Mouse (Mus musculus): ENCODE results near the gene Acvr1. TPM values are rescaled to one million over a fixed set of nuclear protein-coding genes. Genes with fewer than 3 reads are reported as not detected.

Acvr1 gene
- polyA plus RNA-seq, 1 experiment from 2014 or later: 5.1 TPM

GRCm38 (mm10) chr2:58495271-58495670, 71.7 kb downstream of the Acvr1 start:
- 88% methylated on average over 3 of the region's 3 CpGs for WGBS
- Histone ChIP-seq H3K27ac (ENCODE audit: low read depth, low read length) (no peak overlapping the region), H3K9ac (ENCODE audit: low read depth, low read length) (no peak overlapping the region), H3K4me2 (ENCODE audit: low read length) (no peak overlapping the region), H3K36me3 (ENCODE audit: control insufficient read depth, insufficient read depth, low read length) (no peaks in the 10 kb centered on the region), H3K4me3 (ENCODE audit: low read length) (no peak overlapping the region), H3K27me3 (replicated peaks; ENCODE audit: control insufficient read depth, insufficient read depth, low read length) (no peaks in the 10 kb centered on the region), H3K9me3 (ENCODE audit: control insufficient read depth, low read length) (no peaks in the 10 kb centered on the region), H3K4me1 (ENCODE audit: control insufficient read depth, insufficient read depth, low read depth, low read length) (no peaks in the 10 kb centered on the region)
- no peak for ATAC-seq

- Histone ChIP-seq H3K4me1 (ENCODE audit: control insufficient read depth, insufficient read depth, low read depth, low read length) (no peaks in the 10 kb centered on the region), H3K9me3 (ENCODE audit: control insufficient read depth, low read length) (no peaks in the 10 kb centered on the region), H3K27ac (ENCODE audit: low read depth, low read length) (no peak overlapping the region), H3K9ac (ENCODE audit: low read depth, low read length) (no peak overlapping the region), H3K27me3 (replicated peaks; ENCODE audit: control insufficient read depth, insufficient read depth, low read length) (no peaks in the 10 kb centered on the region), H3K4me2 (ENCODE audit: low read length) (no peak overlapping the region), H3K36me3 (ENCODE audit: control insufficient read depth, insufficient read depth, low read length) (no peaks in the 10 kb centered on the region), H3K4me3 (ENCODE audit: low read length) (no peak overlapping the region)
- WGBS: 53% methylated on average over 18 of the region's 18 CpGs
- ATAC-seq: no peak
Measured at GRCm38 (mm10) chr2:58493685-58494635, 73.0 kb downstream of the Acvr1 start.

GRCm38 (mm10) chr2:58489275-58489674, 77.7 kb downstream of the Acvr1 start:
- no peak; the same call in 1 of the 2 replicates for ATAC-seq
- Histone ChIP-seq H3K27ac (ENCODE audit: low read depth, low read length) (no peak overlapping the region), H3K27me3 (replicated peaks; ENCODE audit: control insufficient read depth, insufficient read depth, low read length) (no peaks in the 10 kb centered on the region), H3K4me1 (ENCODE audit: control insufficient read depth, insufficient read depth, low read depth, low read length) (peaks cover 13% of the 10 kb centered on the region), H3K36me3 (ENCODE audit: control insufficient read depth, insufficient read depth, low read length) (no peaks in the 10 kb centered on the region), H3K4me2 (ENCODE audit: low read length) (no peak overlapping the region), H3K4me3 (ENCODE audit: low read length) (no peak overlapping the region), H3K9me3 (ENCODE audit: control insufficient read depth, low read length) (no peaks in the 10 kb centered on the region), H3K9ac (ENCODE audit: low read depth, low read length) (no peak overlapping the region)
- 74% methylated on average over 9 of the region's 9 CpGs for WGBS

- H3K27ac ChIP-seq (ENCODE audit: low read depth, low read length): no peak overlapping the region
- no peak overlapping the region for H3K4me3 ChIP-seq (ENCODE audit: low read length)
- no peaks in the 10 kb centered on the region for H3K27me3 ChIP-seq (replicated peaks; ENCODE audit: control insufficient read depth, insufficient read depth, low read length)
- H3K36me3 ChIP-seq (ENCODE audit: control insufficient read depth, insufficient read depth, low read length): no peaks in the 10 kb centered on the region
- H3K9ac ChIP-seq (ENCODE audit: low read depth, low read length): no peak overlapping the region
- peaks cover 14% of the 10 kb centered on the region for H3K4me1 ChIP-seq (ENCODE audit: control insufficient read depth, insufficient read depth, low read depth, low read length)
- no peak for ATAC-seq
- H3K9me3 ChIP-seq (ENCODE audit: control insufficient read depth, low read length): no peaks in the 10 kb centered on the region
- WGBS: 93% methylated on average over 8 of the region's 8 CpGs
- H3K4me2 ChIP-seq (ENCODE audit: low read length): no peak overlapping the region
Measured at GRCm38 (mm10) chr2:58488404-58488803, 78.6 kb downstream of the Acvr1 start.

- no peaks in the 10 kb centered on the region for H3K9me3 ChIP-seq (ENCODE audit: control insufficient read depth, low read length)
- no peaks in the 10 kb centered on the region for H3K36me3 ChIP-seq (ENCODE audit: control insufficient read depth, insufficient read depth, low read length)
- no peak overlapping the region for H3K27ac ChIP-seq (ENCODE audit: low read depth, low read length)
- no peak overlapping the region for H3K9ac ChIP-seq (ENCODE audit: low read depth, low read length)
- no peak overlapping the region for H3K4me3 ChIP-seq (ENCODE audit: low read length)
- no peak for ATAC-seq
- H3K27me3 ChIP-seq (replicated peaks; ENCODE audit: control insufficient read depth, insufficient read depth, low read length): no peaks in the 10 kb centered on the region
- 72% methylated on average over 3 of the region's 3 CpGs for WGBS
- peaks cover 14% of the 10 kb centered on the region for H3K4me1 ChIP-seq (ENCODE audit: control insufficient read depth, insufficient read depth, low read depth, low read length)
- H3K4me2 ChIP-seq (ENCODE audit: low read length): no peak overlapping the region
Measured at GRCm38 (mm10) chr2:58487279-58487560, 79.7 kb downstream of the Acvr1 start.

- ATAC-seq: 0 out of 2 replicates have a peak, but pooled peaks have one; percentile 40
- 61% methylated on average over 14 of the region's 14 CpGs for WGBS
- Histone ChIP-seq H3K4me1 (ENCODE audit: control insufficient read depth, insufficient read depth, low read depth, low read length) (peaks cover 14% of the 10 kb centered on the region), H3K9ac (ENCODE audit: low read depth, low read length) (no peak overlapping the region), H3K9me3 (ENCODE audit: control insufficient read depth, low read length) (no peaks in the 10 kb centered on the region), H3K36me3 (ENCODE audit: control insufficient read depth, insufficient read depth, low read length) (no peaks in the 10 kb centered on the region), H3K4me2 (ENCODE audit: low read length) (no peak overlapping the region), H3K4me3 (ENCODE audit: low read length) (no peak overlapping the region), H3K27me3 (replicated peaks; ENCODE audit: control insufficient read depth, insufficient read depth, low read length) (no peaks in the 10 kb centered on the region), H3K27ac (ENCODE audit: low read depth, low read length) (no peak overlapping the region)
Measured at GRCm38 (mm10) chr2:58486441-58487278, 80.3 kb downstream of the Acvr1 start.

- peaks cover 14% of the 10 kb centered on the region for H3K4me1 ChIP-seq (ENCODE audit: control insufficient read depth, insufficient read depth, low read depth, low read length)
- no peak overlapping the region for H3K27ac ChIP-seq (ENCODE audit: low read depth, low read length)
- no peaks in the 10 kb centered on the region for H3K36me3 ChIP-seq (ENCODE audit: control insufficient read depth, insufficient read depth, low read length)
- no peak overlapping the region for H3K4me3 ChIP-seq (ENCODE audit: low read length)
- no peak overlapping the region for H3K4me2 ChIP-seq (ENCODE audit: low read length)
- no peaks in the 10 kb centered on the region for H3K27me3 ChIP-seq (replicated peaks; ENCODE audit: control insufficient read depth, insufficient read depth, low read length)
- H3K9me3 ChIP-seq (ENCODE audit: control insufficient read depth, low read length): no peaks in the 10 kb centered on the region
- 87% methylated on average over 3 of the region's 3 CpGs for WGBS
- no peak overlapping the region for H3K9ac ChIP-seq (ENCODE audit: low read depth, low read length)
- ATAC-seq: no peak
Measured at GRCm38 (mm10) chr2:58485683-58486082, 81.3 kb downstream of the Acvr1 start.

GRCm38 (mm10) chr2:58485152-58485551, 81.8 kb downstream of the Acvr1 start:
- H3K4me2 ChIP-seq (ENCODE audit: low read length): no peak overlapping the region
- no peak overlapping the region for H3K4me3 ChIP-seq (ENCODE audit: low read length)
- H3K27me3 ChIP-seq (replicated peaks; ENCODE audit: control insufficient read depth, insufficient read depth, low read length): no peaks in the 10 kb centered on the region
- no peak for ATAC-seq
- H3K9ac ChIP-seq (ENCODE audit: low read depth, low read length): no peak overlapping the region
- no peaks in the 10 kb centered on the region for H3K36me3 ChIP-seq (ENCODE audit: control insufficient read depth, insufficient read depth, low read length)
- no peak overlapping the region for H3K27ac ChIP-seq (ENCODE audit: low read depth, low read length)
- 46% methylated on average over 4 of the region's 4 CpGs for WGBS
- no peaks in the 10 kb centered on the region for H3K9me3 ChIP-seq (ENCODE audit: control insufficient read depth, low read length)
- H3K4me1 ChIP-seq (ENCODE audit: control insufficient read depth, insufficient read depth, low read depth, low read length): peaks cover 14% of the 10 kb centered on the region

All from hindbrain, embryonic 16.5 days (tissue).